Mouse (Mus musculus): ENCODE measurements around the gene Washc1. TPM values are rescaled to one million over a fixed set of nuclear protein-coding genes. Genes with fewer than 3 reads are reported as not detected.
A peak's percentile ranks its signal among the peaks of the same experiment; 100 is the strongest.
"Not testable (repeated sequence)": the region's sequence is repeated elsewhere in the genome, so short reads cannot be mapped to it uniquely, and the experiment has no call there.

The Washc1 gene
- total RNA-seq, 2 experiments from 2014 or later: 34.0 to 36.6 TPM

DNA sequence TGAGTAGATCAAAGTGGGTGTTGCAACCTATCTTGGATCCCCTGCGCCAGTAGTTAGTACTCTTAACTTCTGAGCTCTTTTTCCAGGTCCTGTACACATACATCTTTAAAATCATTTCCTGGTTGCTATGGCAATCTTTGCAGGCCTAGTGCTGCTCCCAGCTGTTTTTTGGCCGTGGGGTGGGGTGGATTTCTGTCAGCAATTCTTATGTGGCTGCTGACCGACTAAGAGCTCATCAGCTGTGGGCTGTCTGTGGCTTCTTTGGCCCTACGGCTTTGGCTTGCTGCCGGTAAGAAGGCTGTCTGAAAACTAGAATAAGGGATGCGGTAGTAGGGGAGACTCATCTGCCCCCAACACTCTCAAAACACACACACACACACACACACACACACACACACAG, 599 bp upstream of the Washc1 start:
- no peak for DNase-seq (ENCODE audit: low spot score in 2 of 2)

DNA sequence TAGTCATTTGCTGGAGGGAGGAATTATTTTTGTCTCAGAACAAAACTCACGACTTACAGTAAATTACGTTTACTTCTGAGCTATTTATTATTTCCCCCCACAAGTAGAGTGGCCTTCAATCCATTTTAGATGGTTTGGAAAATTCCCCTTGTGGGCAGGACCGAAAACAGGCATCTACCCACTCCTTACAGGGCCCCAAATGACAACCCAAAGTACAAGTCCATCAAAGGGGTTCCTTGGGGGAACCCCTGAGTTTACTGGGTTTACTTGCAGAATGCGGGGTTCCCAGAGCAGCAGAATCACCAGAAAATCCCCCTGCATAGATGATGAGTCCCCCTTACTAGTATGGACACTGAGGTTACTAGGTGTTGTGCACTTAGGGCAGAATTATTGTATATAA, 821 bp downstream of the Washc1 start:
- no peak for DNase-seq (ENCODE audit: low spot score in 2 of 2)

DNA sequence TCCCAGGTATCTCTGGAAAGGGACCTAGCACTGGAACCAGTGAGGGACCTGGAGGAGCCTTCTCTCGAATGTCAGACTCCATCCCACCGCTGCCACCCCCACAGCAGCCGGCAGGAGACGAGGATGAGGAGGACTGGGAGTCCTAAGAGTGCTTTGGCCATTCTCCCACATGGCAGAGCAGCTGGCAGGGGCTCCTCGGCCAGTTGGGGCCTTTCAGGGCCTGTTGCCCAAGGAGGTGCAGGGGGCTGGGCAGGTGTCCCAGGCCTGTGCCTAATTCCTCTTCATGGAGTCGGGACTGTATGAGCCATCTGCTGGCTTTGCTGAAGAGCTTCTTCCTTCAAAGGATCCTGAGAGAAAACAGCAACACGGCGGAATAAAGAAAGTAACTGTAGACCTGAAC, 7.6 kb downstream of the Washc1 start:
- no peak for DNase-seq (ENCODE audit: low spot score in 2 of 2)

DNA sequence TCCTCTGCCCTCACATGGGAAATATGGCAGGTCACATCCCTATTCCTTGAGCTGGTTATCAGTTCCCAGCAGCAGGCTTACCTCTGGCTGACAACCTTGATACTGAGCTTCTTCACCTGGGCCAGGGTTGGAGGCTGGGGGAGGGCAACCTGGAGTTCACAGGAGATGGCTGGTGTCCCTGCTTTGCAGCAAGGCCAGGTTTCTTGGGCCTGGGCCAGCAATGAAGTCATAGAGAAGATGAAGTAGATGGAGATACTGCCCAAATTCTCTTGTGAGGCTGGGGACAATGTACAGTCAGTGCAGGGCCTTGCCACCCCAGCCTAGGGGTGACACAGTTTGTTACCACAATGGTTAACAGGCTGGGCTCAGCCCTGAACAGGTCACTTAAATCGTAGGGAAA, 9.4 kb downstream of the Washc1 start:
- no peak for DNase-seq (ENCODE audit: low spot score in 2 of 2)

DNA sequence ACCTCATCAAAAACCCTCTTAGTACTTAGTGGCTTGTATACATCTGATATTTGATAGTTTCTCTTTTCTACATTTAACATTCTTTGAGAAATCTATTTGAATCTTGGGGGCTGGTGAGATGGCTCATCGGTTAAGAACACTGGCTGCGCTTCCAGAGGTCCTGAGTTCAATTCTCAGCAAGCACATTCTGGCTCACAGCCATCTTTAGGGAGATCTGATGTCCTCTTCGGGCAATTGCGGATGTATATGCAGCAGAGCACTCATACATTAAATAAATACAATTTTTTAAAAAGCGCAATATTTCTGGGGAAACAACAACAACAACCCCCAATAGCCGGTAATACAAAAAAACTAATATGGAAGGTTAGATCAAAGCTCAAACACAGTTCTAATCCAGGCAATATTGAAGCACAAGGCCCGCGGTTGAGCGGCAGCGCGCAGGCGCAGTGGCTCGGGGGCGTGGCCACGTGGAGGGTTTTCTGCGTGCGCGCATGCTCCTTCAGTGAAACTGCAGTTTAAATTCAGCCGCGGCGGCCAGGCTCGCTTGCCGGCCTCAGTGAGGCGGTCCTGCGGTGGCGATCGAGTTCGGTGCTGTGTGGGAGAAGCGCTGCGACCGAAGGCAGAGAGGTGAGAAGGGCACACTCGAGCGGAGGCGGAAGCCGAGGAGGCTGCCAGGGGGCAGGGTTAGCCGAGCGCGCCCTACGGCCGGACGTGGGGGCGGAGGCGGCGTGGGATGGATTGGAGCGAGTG, 11.9 kb downstream of the Washc1 start, which contains the start of gene Ddx11:
TSS of gene Ddx11 (plus strand) at position 455 of the 750 bp plus-strand sequence.
- DNase-seq (ENCODE audit: low spot score in 2 of 2): peak; percentile 98

DNA sequence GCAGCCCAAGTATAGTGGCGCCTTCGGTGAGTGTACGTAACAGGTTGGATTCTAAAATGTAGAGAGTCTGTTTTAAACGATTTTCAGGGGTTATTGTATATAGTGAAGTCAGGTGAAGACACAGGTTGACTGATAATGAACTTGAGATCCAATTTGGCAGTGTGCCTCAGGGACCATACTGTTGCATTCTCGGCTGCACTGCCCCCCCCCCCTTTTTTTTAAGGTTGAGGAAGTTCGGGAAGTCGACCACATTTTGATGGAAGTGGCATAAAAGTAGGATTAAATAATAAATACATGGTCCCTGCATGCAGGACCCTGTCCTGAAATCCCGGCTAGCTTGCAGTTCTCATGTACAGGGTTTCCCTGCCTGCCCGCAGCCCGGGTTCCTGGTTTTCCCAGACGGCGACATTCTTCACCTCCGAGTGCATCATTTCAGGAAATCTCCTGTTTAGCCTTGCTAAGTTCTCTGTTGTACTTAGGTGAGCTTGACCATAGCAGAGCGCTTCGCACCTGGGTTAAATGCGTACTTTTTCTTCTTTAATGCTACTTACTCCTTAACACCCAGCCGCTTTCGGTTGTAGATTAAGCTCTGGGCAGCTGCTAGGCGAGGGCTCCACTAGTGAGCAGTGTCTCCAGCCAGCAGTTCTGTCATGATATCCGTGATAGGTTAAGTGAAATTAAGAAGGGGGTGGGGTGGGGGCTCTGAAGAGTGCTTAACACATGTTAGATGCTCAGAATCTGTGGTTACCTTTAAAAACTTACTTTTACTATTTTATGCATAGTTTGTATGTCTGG, 12.7 kb downstream of the Washc1 start:
- no peak for DNase-seq (ENCODE audit: low spot score in 2 of 2)

DNA sequence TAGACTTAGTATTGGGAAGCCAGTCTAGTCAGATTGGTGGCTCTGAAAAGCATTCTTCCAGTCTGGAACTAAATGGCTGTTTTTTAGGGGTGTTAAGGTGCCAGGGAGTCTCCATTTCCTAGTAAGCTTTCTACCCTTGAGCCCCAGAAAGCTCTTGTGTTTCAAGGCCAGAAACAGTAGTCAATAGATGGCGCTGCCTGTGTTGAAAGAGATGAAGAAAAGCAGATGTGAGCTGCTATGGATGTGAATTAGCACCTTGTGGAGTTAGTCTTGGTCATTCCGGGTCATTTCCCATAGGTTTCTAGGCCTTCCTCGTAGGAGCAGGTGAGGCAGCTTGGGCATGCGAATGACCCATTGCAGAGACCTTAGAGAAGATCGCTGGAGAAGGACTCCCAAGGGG, 13.9 kb downstream of the Washc1 start:
- DNase-seq (ENCODE audit: low spot score in 2 of 2): no peak

DNA sequence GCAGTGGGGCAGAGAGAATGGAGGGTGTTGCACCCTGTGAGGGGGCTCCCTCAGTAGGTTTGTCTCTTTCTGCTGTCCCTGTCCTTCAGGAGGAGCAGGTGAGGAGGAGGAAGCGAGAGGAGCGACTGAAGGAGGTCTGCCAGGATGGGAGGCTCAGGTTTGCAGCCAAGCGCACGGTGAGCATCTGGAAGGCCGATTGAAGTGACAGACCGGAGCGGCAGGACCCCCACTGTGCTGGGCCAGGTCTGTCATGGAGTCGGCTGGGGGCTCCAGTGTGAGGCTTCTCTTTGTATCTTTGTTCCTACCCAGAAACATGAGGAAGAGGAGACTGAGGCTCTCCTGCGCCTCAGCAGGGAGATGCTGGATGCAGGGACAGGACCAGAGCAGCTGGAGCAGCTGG, 19.0 kb downstream of the Washc1 start:
- DNase-seq (ENCODE audit: low spot score in 2 of 2): no peak

DNA sequence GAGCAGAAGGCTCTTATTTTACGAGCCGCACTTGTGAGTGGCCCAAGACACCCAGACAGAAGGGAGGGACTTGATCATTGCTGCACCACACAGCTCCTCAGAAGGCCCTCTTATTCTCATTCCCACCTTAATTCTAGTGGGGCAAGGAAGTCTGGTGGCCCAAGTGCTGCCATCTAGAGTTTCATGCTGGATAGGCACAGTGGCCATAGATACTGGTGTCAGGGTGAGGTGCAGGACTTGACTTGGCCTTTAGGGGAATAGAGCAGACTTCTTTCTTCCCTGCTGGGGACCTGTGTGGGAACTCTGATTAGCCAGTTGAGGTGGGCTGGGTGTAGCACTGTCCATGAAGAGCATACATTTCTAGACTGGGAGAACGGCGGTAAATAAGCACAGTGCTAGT, 19.9 kb downstream of the Washc1 start:
- no peak for DNase-seq (ENCODE audit: low spot score in 2 of 2)

DNA sequence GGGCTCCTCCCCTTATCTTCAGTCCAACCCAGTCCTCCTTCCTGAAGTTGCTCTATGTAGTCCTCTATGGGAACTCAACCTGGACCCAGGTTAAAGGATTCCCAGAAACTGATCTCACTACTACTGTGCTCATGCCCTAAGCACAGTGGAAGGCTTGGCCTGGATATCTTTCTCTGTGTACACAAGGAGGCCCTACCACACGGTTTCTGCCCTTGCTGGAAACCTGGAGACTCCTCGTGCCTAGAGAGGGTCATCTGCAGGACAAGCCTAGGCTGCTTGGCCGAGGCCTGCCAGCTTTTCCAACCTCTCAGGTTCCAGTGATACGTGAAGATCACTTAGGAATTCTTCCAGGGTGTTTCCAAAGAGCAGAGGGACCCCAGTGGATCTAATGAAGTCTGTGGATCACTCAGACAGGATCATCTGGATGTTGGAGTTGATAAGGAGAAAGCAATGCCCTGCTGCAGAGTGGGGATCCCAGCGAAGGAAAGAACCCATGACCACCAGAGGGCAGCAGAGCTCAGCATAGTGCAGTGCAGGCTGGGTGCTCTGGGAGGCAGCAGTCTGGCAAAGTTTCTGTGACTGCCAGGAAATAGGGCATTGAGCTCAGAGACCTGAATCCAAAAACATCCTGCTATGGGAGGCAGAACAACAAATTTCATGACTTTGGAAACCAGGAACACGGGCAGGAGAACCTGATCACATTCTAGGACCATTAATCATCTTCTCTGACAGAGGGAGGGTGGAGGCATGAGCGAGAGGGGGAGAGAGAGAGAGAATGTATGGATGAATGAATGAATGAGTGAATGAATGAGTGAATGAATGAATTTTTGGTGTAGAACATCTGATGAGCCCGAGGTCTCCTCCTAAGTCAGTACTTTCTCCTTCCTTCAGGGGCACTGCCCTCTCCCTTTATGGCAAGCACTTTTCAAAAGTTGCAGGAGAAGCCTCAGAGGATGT, 41.6 kb downstream of the Washc1 start:
- not testable (repeated sequence) for DNase-seq (ENCODE audit: low spot score in 2 of 2)

DNA sequence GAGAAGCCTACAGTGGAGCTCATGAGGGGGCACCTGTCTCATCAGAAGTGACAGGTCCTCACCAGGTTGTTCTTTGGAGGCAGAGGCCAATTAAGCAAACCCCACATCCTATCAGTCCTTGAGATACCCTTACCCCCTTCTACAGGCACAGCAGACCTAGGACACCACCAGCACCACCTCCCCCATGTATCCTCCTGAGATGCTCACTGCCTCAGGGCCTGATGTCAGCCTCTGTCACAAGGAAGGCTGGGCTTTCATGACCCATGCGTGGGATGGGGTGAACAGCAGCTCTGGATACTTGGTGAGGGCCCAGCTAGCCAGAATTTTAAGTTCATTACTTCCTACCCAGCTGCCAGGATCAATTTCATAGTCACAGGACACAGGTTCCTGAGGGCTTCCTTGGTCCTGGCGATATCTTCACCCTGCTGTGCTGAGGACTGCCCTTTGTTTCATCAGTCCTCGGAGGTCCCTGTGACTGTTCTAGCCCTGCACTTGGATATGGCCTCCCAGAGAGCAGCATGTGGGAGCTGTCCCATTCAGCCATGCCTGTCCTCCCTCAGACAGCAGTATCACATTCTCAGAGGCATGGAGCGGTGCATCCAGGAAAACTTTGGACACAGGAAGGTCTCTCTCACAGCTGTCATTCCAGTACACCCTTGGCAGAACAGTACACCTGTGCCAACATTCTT, 42.5 kb downstream of the Washc1 start:
- not testable (repeated sequence) for DNase-seq (ENCODE audit: low spot score in 2 of 2)

DNA sequence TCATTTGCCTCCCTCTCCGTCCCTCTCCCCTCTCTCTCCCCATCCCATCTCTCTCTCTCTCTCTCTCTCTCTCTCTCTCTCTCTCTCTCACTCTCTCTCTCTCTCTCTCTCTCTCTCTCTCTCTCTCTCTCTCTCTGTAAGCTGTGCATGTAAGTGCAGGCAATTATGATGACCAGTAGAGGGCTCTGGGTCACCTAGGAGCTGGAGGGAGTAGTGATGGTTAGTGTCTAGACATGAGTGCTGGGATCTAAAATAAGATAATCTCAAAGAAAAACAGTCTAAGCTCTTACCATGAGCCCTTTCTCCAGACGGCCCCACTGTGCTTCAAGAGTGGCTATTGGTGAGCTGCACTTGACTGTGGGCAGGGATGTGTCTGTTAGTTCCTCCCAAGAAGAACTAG, 43.5 kb downstream of the Washc1 start:
- no peak for DNase-seq (ENCODE audit: low spot score in 2 of 2)

DNA sequence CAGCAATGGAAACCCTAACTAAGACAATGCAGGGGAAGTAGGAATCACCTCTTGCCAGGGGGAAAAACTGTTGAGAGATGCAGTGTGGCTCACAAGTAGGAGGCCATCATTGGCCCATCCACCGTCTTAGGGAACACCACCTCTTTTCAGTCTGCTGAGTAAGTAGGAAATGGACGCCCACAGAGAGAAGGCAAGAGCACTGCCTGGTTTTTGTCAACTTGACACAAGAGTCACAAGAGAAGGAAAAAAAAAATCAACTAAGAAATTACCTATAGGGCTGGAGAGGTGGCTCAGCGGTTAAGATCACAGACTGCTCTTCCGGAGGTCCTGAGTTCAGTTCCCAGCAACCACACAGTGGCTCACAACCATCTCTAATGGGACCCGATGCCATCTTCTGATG, 46.9 kb downstream of the Washc1 start:
- DNase-seq (ENCODE audit: low spot score in 2 of 2): no peak

DNA sequence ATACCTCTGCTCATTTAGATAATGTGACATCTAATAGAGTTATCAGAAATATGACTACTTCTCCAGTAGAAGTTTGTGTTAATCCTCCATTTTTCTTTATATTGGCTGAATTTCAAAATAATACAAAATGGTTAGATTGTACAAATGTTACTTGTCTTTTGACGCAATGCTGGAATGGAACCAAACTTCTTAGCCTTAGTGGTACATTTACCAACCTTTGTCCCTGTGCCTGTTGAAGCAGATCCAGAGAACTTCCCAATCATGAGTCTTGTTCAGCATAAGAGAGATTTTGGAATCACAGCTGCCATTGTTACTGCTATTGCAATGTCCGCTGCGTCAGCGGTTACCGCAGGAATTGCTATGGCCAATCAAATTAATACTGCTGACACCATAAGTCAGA, 55.8 kb downstream of the Washc1 start:
- not testable (repeated sequence) for DNase-seq (ENCODE audit: low spot score in 2 of 2)

Other genes starting within 250 kb of the Washc1 start
- 10 to 100 TPM; 46.3 to 66.8 TPM for gene Ralbp1, start 225.7 kb upstream of the Washc1 start, total RNA-seq (2021)
- gene Twsg1, start 160.3 kb upstream of the Washc1 start, total RNA-seq (2021): 10 to 100 TPM; 90.4 to 99.9 TPM
- 10 to 100 TPM; 25.2 to 32.1 TPM for gene Ankrd12, start 34.5 kb upstream of the Washc1 start, total RNA-seq (2021)
- 100 to 1,000 TPM; 362 to 532 TPM for gene Ndufv2, start 10.0 kb upstream of the Washc1 start, total RNA-seq (2021)
- gene Ddx11, start 12.0 kb downstream of the Washc1 start, total RNA-seq (2021): 1 to 10 TPM; 3.7 to 4.2 TPM

Data from adrenal gland, adult 18-20 months (tissue).